Mouse (Mus musculus) C2C12 (cell line): ENCODE data around the gene Snx1.

Experiments
- CTCF ChIP-seq: IDR thresholded peaks from one replicate; pipeline ENCODE4 v1.5.1; 2011; ENCODE audit not compliant: control insufficient read depth, insufficient read depth, insufficient read length
- MYOD1 ChIP-seq: IDR thresholded peaks from one replicate; pipeline ENCODE4 v1.6.1; 2011; ENCODE audit warnings: low read depth; ENCODE audit not compliant: control insufficient read depth, insufficient read length
- MYOG ChIP-seq: IDR thresholded peaks from one replicate; pipeline ENCODE4 v1.6.1; 2011; ENCODE audit not compliant: control insufficient read depth, insufficient read length; ENCODE audit errors: extremely low read depth
- USF1 ChIP-seq: IDR thresholded peaks from one replicate; pipeline ENCODE4 v1.6.1; 2011; ENCODE audit warnings: low read depth, mild to moderate bottlenecking, control low read depth, moderate library complexity

- no peak for TF ChIP-seq USF1
- TF ChIP-seq MYOG: no peak
- no peak for TF ChIP-seq CTCF
- no peak for TF ChIP-seq MYOD1
Observed at GRCm38 (mm10) chr9:66101577-66101976, 24.8 kb downstream of the Snx1 start.
